Mouse (Mus musculus) testis, adult 2 months (tissue): ENCODE data around the gene Zdhhc12. TPM values are rescaled to one million over a fixed set of nuclear protein-coding genes. Genes with fewer than 3 reads are reported as not detected.
"Not testable (repeated sequence)": the region's sequence is repeated elsewhere in the genome, so short reads cannot be mapped to it uniquely, and the experiment has no call there.

Experiments
- H3K27ac ChIP-seq: fragments of 200-500 bp; 2 replicates; pipeline ENCODE4 v1.5.1; 2012; ENCODE audit warnings: low read depth, low read length; ENCODE audit not compliant: control insufficient read depth, insufficient read depth
- H3K27me3 ChIP-seq: fragments of 200-500 bp; 2 replicates; pipeline ENCODE4 v1.6.1; 2012; ENCODE audit warnings: mild to moderate bottlenecking, low read length, moderate library complexity; ENCODE audit not compliant: control insufficient read depth, insufficient read depth
- H3K36me3 ChIP-seq: fragments of 200-500 bp; 2 replicates; pipeline ENCODE4 v1.6.1; 2012; ENCODE audit warnings: mild to moderate bottlenecking, low read length; ENCODE audit not compliant: control insufficient read depth, insufficient read depth
- H3K4me1 ChIP-seq: fragments of 200-500 bp; 2 replicates; pipeline ENCODE4 v1.6.1; 2012; ENCODE audit warnings: low read length; ENCODE audit not compliant: control insufficient read depth, insufficient read depth
- H3K4me3 ChIP-seq: fragments of 200-500 bp; 2 replicates; pipeline ENCODE4 v1.5.1; 2012; ENCODE audit warnings: low read depth, mild to moderate bottlenecking, low read length, moderate library complexity, mixed read lengths; ENCODE audit not compliant: control insufficient read depth
- CTCF ChIP-seq: fragments of 200-500 bp; IDR thresholded peaks from 2 replicates; pipeline ENCODE4 v1.5.1; 2012; ENCODE audit warnings: low read depth, mild to moderate bottlenecking, inconsistent platforms, low read length, moderate library complexity; ENCODE audit not compliant: control insufficient read depth, insufficient read depth, insufficient replicate concordance
- POLR2A ChIP-seq: fragments of 200-500 bp; IDR thresholded peaks from 2 replicates; pipeline ENCODE4 v1.6.1; 2012; ENCODE audit warnings: low read depth, mild to moderate bottlenecking, inconsistent platforms, low read length, moderate library complexity; ENCODE audit not compliant: control insufficient read depth
- polyA plus RNA-seq: library from polyadenylated mRNA; depleted of rRNA; stranded (reverse); fragments of >200 nt; gene quantifications from 2 replicates; pipeline ENCODE4 v1.2.3, GENCODE M21; 2012

The Zdhhc12 gene
- polyA plus RNA-seq, 1 experiment = 156 TPM

DNA sequence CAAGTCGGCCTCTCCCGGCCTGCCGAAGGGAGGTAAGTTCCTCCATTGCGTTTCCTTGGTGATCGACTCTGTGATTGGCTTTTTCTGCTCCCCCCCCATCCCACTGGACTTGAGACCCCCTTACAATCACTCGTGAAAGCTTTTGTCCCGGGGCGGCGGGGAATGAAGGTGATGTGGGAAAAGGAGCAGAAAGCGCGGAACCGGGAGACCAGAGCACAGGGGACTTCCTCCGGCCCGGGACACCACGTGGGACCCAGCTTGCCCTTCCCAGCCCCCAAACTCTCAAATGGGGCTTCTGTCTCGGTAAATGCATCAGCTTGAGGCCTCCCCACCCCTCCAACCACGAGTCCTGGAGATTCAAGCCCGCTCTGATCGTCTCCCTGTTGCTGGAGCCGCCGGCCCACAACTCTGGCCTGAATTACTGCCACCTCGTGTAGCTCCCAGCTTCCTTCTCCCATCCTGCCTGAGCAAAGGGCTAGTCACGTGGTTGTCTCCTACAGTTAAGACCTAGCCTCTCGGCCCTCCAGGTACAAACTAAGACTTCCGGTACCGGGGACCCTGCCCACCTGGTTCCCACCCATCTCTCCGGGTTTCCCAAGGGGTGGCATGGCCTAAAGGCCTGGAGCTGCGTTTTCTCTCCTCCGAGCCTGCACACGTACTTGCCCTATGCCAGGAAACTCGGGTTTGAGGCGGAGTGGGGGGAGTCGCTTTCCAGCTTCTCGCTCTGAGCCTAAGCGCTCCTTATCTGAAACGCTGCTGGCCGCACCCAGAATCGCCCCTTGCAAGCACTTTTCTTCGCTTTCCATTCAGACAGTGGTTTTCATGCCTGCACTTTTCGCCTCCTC lies 31.0 kb downstream of the Zdhhc12 start:
- peak overlapping the region; percentile 65 for H3K27ac ChIP-seq
- peaks cover 26% of the 10 kb centered on the region for H3K4me1 ChIP-seq
- peak overlapping the region; percentile 80 for H3K4me3 ChIP-seq
- no peaks in the 10 kb centered on the region for H3K36me3 ChIP-seq
- H3K27me3 ChIP-seq = no peaks in the 10 kb centered on the region
- no peak for TF ChIP-seq POLR2A
- no peak for TF ChIP-seq CTCF

DNA sequence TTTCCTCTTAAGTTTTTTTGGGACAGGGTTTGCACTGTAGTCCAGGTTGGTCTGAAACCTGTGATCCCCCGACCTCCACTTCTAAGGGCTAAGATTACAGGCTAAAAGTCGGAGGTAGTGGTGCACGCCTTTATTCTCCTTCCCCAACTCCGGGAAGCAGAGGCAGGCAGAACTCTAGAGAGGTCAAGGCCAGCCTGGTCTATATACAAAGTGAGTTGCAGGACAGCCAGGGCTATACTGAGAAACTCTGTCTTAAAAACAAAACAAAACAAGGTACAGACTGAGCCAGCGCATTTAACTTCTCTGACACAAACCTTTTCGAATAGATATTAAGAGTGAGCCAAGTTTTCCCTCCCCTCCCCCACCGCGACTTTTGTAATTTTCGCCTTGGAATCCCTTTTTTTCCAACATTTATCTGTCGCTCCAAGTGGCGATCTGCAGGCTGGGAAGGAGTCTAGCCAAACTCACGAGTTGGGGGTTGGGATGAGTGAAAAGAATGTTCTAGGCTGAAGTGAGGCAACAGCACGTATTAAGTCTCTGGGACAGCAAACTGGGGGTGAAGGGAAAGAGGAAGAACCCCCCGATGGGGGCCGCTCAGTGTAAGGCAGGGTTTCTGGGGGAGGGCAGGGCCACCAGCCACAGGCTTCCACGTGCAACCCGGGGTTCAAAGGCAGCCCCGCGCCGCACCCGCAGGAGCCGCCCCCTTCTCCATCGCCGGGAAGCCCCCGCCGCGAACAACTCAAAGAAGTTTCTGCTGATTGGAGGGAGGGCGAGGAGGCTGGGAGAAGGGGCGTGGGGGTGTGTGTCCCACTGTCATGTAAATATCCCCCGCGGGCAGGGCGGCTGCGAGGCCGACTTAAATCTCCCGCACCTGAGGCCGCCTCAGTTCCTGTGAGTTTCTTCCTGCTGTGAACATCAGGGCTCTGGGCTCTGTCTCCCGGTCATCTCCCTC lies 32.0 kb downstream of the Zdhhc12 start:
- TF ChIP-seq CTCF = no peak
- 0 out of 2 replicates have a peak, but pooled peaks have one; percentile 4 for TF ChIP-seq POLR2A
- Histone ChIP-seq H3K4me3 (peak overlapping the region; percentile 80), H3K36me3 (no peaks in the 10 kb centered on the region), H3K27ac (peak overlapping the region; percentile 59), H3K4me1 (peaks cover 32% of the 10 kb centered on the region), H3K27me3 (no peaks in the 10 kb centered on the region)

DNA sequence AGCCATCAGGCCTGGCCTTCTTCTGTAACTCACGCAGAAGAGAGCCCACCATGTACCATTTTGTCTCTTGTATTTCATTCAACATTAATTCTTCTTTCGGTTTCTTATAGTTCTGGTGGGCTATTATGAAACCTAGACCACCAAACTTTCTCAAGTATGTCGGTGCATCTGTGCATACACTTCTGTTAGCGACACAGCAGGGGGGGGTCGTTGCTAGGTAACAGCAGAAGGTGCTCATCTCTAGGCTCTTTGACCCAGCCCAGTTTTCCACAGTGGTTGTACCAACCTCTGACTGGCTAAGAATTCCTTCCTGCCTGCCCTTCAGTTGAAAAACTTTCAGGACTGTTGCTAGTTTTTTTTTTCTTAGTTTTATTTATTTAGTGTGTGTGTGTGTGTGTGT lies 35.0 kb downstream of the Zdhhc12 start:
- no peaks in the 10 kb centered on the region for H3K27me3 ChIP-seq
- H3K4me1 ChIP-seq = peaks cover 27% of the 10 kb centered on the region
- TF ChIP-seq CTCF (no peak), POLR2A (no peak)
- H3K36me3 ChIP-seq = no peaks in the 10 kb centered on the region
- peak overlapping the region; percentile 21 for H3K4me3 ChIP-seq
- no peak overlapping the region for H3K27ac ChIP-seq

DNA sequence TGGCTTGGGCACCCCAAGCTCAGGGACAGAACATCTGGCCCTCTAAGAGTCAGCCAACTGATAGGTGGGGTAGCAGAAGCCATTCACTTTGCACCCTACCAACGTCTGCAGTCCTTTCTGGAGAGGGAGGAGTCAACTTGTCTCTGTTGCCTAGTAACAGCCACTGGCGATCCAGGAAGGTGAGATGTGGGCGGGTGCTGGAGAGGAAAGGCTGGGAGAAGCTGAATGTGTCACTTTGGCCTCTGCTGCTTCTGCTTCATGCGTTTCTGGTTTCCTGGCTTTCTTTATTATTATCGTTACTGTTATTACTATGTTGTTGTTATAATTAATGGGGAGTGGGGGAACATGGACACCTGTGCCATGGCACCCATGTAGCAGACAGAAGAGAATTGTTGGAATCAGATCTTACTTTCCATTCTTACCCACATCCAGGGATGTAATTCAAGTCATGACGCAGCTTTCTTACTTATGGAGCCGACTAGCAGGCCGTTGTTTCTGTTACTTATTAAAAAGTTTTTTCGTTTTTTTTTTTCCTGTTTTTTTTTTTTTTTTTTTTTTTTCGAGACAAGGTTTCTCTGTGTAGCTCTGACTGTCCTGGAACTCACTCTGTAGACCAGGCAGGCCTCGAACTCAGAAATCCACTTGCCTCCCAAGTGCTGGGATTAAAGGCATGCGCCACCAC lies 36.1 kb downstream of the Zdhhc12 start, which contains the start of gene Set:
Gene Set, plus strand, starts transcription at position 156 of the 682 bp plus-strand sequence.
- H3K27ac ChIP-seq = peak within 1 kb of the TSS; percentile 59; the same call in 1 of the 2 replicates
- peaks cover 19% of the 10 kb centered on the region for H3K4me1 ChIP-seq
- no peaks in the 10 kb centered on the region for H3K36me3 ChIP-seq
- H3K27me3 ChIP-seq = no peaks in the 10 kb centered on the region
- H3K4me3 ChIP-seq = peak within 1 kb of the TSS; percentile 49
- TF ChIP-seq CTCF = no peak
- TF ChIP-seq POLR2A = peak; percentile 41; the same call in 1 of the 2 replicates

DNA sequence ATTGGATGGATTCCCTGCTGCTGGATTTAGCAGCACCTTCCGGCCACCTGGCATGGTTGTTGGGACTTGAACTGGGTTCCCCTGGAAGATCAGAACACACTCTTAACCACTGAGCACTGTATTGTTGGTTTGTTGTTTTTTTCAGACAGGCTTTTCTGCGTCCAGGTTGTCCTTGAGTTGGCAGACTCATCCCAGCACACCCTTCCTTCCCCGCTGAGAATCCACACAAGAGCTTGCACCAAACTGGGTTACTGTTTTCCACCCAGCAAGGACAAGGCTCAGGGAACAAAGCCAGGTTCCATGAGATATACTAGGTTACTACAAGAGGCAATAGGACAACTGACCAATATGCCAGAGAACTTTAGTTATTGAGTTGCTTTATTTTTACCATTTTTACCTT lies 36.7 kb downstream of the Zdhhc12 start:
- peaks cover 18% of the 10 kb centered on the region for H3K4me1 ChIP-seq
- peak overlapping the region; percentile 49; the same call in 1 of the 2 replicates for H3K4me3 ChIP-seq
- peak overlapping the region; percentile 59; the same call in 1 of the 2 replicates for H3K27ac ChIP-seq
- TF ChIP-seq CTCF (no peak), POLR2A (no peak)
- H3K27me3 ChIP-seq = no peaks in the 10 kb centered on the region
- no peaks in the 10 kb centered on the region for H3K36me3 ChIP-seq

DNA sequence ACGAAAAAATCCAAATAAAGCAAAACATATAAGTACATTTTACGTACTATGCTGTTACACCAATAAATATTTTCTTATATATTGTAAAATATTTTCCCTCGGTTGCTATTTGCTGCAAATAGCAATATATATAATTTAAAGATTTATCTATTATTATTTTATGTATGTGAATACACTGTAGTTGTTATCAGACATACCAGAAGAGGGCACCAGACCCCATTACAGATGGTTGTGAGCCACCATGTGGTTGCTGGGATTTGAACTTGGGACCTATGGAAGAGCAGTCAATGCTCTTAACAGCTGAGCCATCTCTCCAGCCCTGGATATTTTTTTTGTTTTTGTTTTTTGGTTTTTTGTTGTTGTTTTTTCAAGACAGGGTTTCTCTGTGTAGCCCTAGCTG lies 38.1 kb downstream of the Zdhhc12 start:
- H3K27ac ChIP-seq, H3K27me3 ChIP-seq, H3K4me3 ChIP-seq, H3K36me3 ChIP-seq, H3K4me1 ChIP-seq: not testable (repeated sequence)
